ENCODE assay signal across 35 mouse cellular contexts in genomic region chr16:38478296-38478695, GRCm38 (mm10). TPM values are rescaled to one million over a fixed set of nuclear protein-coding genes. Genes with fewer than 3 reads are reported as not detected.
"Had no signal": no experiment of that assay in that cellular context is flagged by ENCODE, and none has a peak within 500 bp of the region (broad histone marks: within the 10 kb centered on the region; RNA-seq: fewer than 3 reads in every experiment).

No protein-coding gene starts in this region.

- H3K4me3 ChIP-seq: heart, embryonic 10.5 days; heart, embryonic 12.5 days; heart, embryonic 13.5 days; heart, embryonic 15.5 days; hindbrain, embryonic 10.5 days; hindbrain, embryonic 12.5 days; hindbrain, embryonic 13.5 days; hindbrain, embryonic 15.5 days; intestine, embryonic 15.5 days; kidney, embryonic 15.5 days; layer of hippocampus, adult 2 months had no signal

- H3K27me3 ChIP-seq: heart, embryonic 12.5 days; heart, embryonic 15.5 days had no signal

- H3K9me3 ChIP-seq: heart, embryonic 10.5 days; heart, embryonic 12.5 days; heart, embryonic 15.5 days; hindbrain, embryonic 10.5 days; hindbrain, embryonic 12.5 days; hindbrain, embryonic 13.5 days; hindbrain, embryonic 15.5 days; intestine, embryonic 15.5 days; kidney, embryonic 15.5 days had no signal

- H3K27ac ChIP-seq: heart, embryonic 10.5 days; heart, embryonic 13.5 days; heart, embryonic 15.5 days; hindbrain, embryonic 10.5 days; hindbrain, embryonic 12.5 days; hindbrain, embryonic 13.5 days; hindbrain, embryonic 14.5 days; hindbrain, embryonic 15.5 days; hindbrain, postnatal 0 days; intestine, embryonic 15.5 days; kidney, embryonic 15.5 days; kidney, postnatal 0 days; layer of hippocampus, adult 2 months had no signal

- H3K36me3 ChIP-seq: heart, embryonic 10.5 days; heart, embryonic 12.5 days; heart, embryonic 13.5 days; heart, embryonic 15.5 days; hindbrain, embryonic 10.5 days; hindbrain, embryonic 12.5 days; hindbrain, embryonic 13.5 days; hindbrain, embryonic 15.5 days; intestine, embryonic 15.5 days; kidney, embryonic 15.5 days had no signal

- H3K4me2 ChIP-seq: heart, embryonic 11.5 days; heart, embryonic 12.5 days; heart, embryonic 13.5 days; heart, embryonic 15.5 days; hindbrain, embryonic 12.5 days; hindbrain, embryonic 13.5 days; hindbrain, embryonic 14.5 days; hindbrain, embryonic 15.5 days; intestine, embryonic 15.5 days; kidney, embryonic 15.5 days had no signal

- DNase-seq: heart, postnatal 10 days; heart, postnatal 14 days; heart, postnatal 36 days; kidney, adult 11 months; kidney, adult 18-20 months; kidney, adult 2 months; kidney, adult 8-10 months; kidney, adult 9 months; kidney, postnatal 10 days; kidney, postnatal 14 days; kidney, postnatal 25 days; kidney, postnatal 36 days; kidney, postnatal 4 days; layer of hippocampus, adult 9-11 months; layer of hippocampus, postnatal 36 days had no signal

- ATAC-seq: hindbrain, embryonic 16.5 days; hindbrain, postnatal 0 days; inflammation-experienced regulatory T-cells, adult 6 months; intestine, embryonic 15.5 days; intestine, embryonic 16.5 days; intestine, postnatal 0 days had no signal

- H3K9ac ChIP-seq: heart, embryonic 12.5 days; heart, embryonic 13.5 days; heart, embryonic 15.5 days; hindbrain, embryonic 12.5 days; hindbrain, embryonic 13.5 days; hindbrain, embryonic 14.5 days; hindbrain, embryonic 15.5 days; intestine, embryonic 15.5 days; kidney, embryonic 15.5 days had no signal

RNA-seq across cellular contexts. Expression of gene Cd80, which starts 22.9 kb away (rescaled TPM):
- total RNA-seq: hematopoietic stem cell, adult 5-6 weeks had no signal

RNA-seq across cellular contexts. Expression of gene Pla1a, which starts 45.4 kb away (rescaled TPM):
- total RNA-seq: hematopoietic stem cell, adult 5-6 weeks had no signal
